Mouse (Mus musculus) thymus, adult 2 months (tissue): ENCODE measurements around the gene Agrp. TPM values are rescaled to one million over a fixed set of nuclear protein-coding genes. Genes with fewer than 3 reads are reported as not detected.
"Not testable (repeated sequence)": the region's sequence is repeated elsewhere in the genome, so short reads cannot be mapped to it uniquely, and the experiment has no call there.

Experiments used
- DNase-seq: peaks from one replicate; pipeline ENCODE4 v3.0.0; 2021
- H3K27ac ChIP-seq: fragments of 200-500 bp; 2 replicates; pipeline ENCODE4 v1.5.1; 2012; ENCODE audit warnings: low read length, control low read depth; ENCODE audit not compliant: control insufficient read depth, insufficient read depth
- H3K27me3 ChIP-seq: fragments of 200-500 bp; 2 replicates; pipeline ENCODE4 v1.6.1; 2012; ENCODE audit warnings: mild to moderate bottlenecking, low read length, moderate library complexity, mixed read lengths; ENCODE audit not compliant: control insufficient read depth, insufficient read depth
- H3K36me3 ChIP-seq: fragments of 200-500 bp; 2 replicates; pipeline ENCODE4 v1.6.1; 2012; ENCODE audit warnings: mild to moderate bottlenecking, low read length, moderate library complexity; ENCODE audit not compliant: control insufficient read depth, insufficient read depth
- H3K4me1 ChIP-seq: fragments of 200-500 bp; replicated peaks from 2 replicates; pipeline ENCODE4 v1.6.1; 2012; ENCODE audit warnings: low read length; ENCODE audit not compliant: control insufficient read depth, insufficient read depth
- H3K4me3 ChIP-seq: fragments of 200-500 bp; 2 replicates; pipeline ENCODE4 v1.5.1; 2012; ENCODE audit warnings: mild to moderate bottlenecking, low read length, control low read depth, moderate library complexity; ENCODE audit not compliant: control insufficient read depth, insufficient read depth
- CTCF ChIP-seq: fragments of 200-500 bp; IDR thresholded peaks from 2 replicates; pipeline ENCODE4 v1.5.1; 2012; ENCODE audit warnings: mild to moderate bottlenecking, control low read depth, low read length, moderate library complexity, borderline replicate concordance; ENCODE audit not compliant: control insufficient read depth, poor library complexity, insufficient read depth; ENCODE audit errors: extremely low read depth
- POLR2A ChIP-seq: fragments of 200-500 bp; IDR thresholded peaks from 2 replicates; pipeline ENCODE4 v1.6.1; 2012; ENCODE audit warnings: mild to moderate bottlenecking, low read length, control low read depth, moderate library complexity; ENCODE audit not compliant: control insufficient read depth, poor library complexity, insufficient read depth; ENCODE audit errors: extremely low read depth
- WGBS: fragments of 180-500 bp; shearing (Covaris S2); methylation state at CpG from one replicate; pipeline ENCODE4 v1.1.7; 2018; 5-methylcytosine and 5-hydroxymethylcytosine counted together
- polyA plus RNA-seq: library from polyadenylated mRNA; depleted of rRNA; stranded (reverse); fragments of >200 nt; gene quantifications from 2 replicates; pipeline ENCODE4 v1.2.3, GENCODE M21; 2012

Gene Agrp
- polyA plus RNA-seq, 1 experiment = 1.00 TPM

GRCm38 (mm10) chr8:105604804-105605381 lies 32.3 kb downstream of the Agrp start, which contains the start of gene Ripor1:
Ripor1 (plus strand) TSS chr8:105605255.
- TF ChIP-seq CTCF (peak; percentile 81), POLR2A (peak; percentile 90)
- Histone ChIP-seq H3K4me1 (peaks cover 30% of the 10 kb centered on the region), H3K4me3 (peak within 1 kb of the TSS; percentile 100), H3K27me3 (no peaks in the 10 kb centered on the region), H3K36me3 (no peaks in the 10 kb centered on the region), H3K27ac (peak within 1 kb of the TSS; percentile 95)
- peak; percentile 86 for DNase-seq
- under 1% methylated on average over 41 of the region's 42 CpGs for WGBS

DNA sequence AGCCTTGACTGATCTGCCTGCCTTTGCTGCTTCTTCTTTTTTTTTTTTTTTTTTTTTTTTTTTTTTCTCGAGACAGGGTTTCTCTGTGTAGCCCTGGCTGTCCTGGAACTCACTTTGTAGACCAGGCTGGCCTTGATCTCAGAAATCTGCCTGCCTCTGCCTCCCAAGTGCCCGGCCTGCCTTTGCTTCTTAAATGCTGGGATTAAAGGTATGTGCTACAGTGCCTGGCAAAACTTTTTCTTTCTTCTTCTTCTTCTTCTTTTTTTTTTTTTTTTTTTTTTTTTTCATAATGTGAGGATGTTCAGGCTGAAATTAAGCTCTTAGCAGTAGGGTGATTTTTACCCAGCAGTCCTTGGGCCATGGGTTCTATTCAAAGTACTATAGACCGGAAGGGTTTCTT lies 34.7 kb downstream of the Agrp start:
- not testable (repeated sequence) for DNase-seq, H3K36me3 ChIP-seq, H3K27me3 ChIP-seq, H3K4me3 ChIP-seq, H3K27ac ChIP-seq
- 73% methylated on average over 3 of the region's 3 CpGs for WGBS
- peaks cover 18% of the 10 kb centered on the region for H3K4me1 ChIP-seq

DNA sequence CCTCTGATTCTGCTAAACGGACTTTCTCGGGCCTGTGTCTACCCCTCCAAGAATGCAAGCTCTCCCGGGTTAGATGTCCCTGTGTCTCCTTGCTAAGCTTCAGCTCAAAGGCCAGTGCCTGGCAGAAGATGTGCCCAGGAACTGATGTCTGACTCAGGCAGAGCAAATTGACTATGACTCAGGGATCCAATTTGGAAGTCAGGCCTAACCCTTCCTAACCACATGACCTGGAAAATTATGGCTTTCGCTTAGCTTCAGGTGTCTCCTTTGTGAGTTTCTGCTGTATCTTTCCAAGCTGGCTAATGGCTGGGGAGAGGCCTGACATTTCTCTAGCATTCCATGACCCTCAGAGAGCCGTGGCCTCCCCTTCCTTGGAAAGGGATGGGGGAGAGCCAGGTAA lies 35.9 kb downstream of the Agrp start:
- Histone ChIP-seq H3K36me3 (no peaks in the 10 kb centered on the region), H3K27ac (no peak overlapping the region), H3K4me3 (no peak overlapping the region), H3K4me1 (peaks cover 15% of the 10 kb centered on the region), H3K27me3 (no peaks in the 10 kb centered on the region)
- DNase-seq = no peak
- no peak for TF ChIP-seq POLR2A
- TF ChIP-seq CTCF = no peak
- WGBS = 90% methylated on average over 5 of the region's 5 CpGs

- H3K4me1 ChIP-seq = peaks cover 10% of the 10 kb centered on the region
- WGBS = 97% methylated on average over 6 of the region's 6 CpGs
- no peaks in the 10 kb centered on the region for H3K36me3 ChIP-seq
- no peak overlapping the region for H3K27ac ChIP-seq
- DNase-seq = no peak
- H3K4me3 ChIP-seq = no peak overlapping the region
- H3K27me3 ChIP-seq = no peaks in the 10 kb centered on the region
- no peak for TF ChIP-seq CTCF
- TF ChIP-seq POLR2A = no peak
Observed at GRCm38 (mm10) chr8:105598777-105599176, 38.4 kb downstream of the Agrp start.

DNA sequence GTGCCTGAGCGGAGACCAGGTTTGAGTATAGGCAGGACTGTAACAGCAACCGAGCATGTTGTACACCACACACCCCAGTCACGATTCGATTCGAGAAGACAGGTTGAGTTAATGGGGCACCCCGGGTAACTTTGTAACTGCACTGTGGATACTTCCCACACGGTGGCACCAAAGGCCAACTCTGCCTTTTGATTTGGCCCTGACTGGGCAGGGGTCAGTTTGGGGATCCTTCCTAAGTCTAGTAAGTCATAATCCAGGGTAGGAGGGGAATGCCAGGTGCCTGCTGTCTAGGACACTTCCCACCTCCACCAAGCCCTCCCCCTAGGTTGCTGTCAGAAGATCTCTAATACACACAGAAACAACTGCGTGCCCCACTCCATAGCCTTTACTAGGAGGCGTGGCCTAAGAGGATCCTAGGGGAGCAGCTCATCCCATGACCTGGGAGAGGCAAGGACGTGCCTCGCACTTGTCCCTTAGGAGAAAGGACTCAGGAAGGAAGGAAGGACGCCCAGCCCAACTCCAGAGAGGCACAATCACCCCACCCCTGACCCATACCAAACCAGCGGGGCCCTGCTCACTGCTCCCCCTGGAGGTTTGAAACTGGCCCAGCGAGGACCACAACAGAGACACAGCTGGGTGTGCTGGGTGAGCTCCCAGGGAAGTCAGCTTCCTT lies 40.7 kb downstream of the Agrp start:
- H3K4me1 ChIP-seq = peaks cover 13% of the 10 kb centered on the region
- 3% methylated on average over 14 of the region's 14 CpGs for WGBS
- peak overlapping the region; percentile 47 for H3K4me3 ChIP-seq
- no peaks in the 10 kb centered on the region for H3K36me3 ChIP-seq
- no peaks in the 10 kb centered on the region for H3K27me3 ChIP-seq
- peak; percentile 83 for DNase-seq
- H3K27ac ChIP-seq = no peak overlapping the region
- 0 out of 2 replicates have a peak, but pooled peaks have one; percentile 17 for TF ChIP-seq POLR2A
- TF ChIP-seq CTCF = peak; percentile 95

GRCm38 (mm10) chr8:105594451-105595242 lies 42.5 kb downstream of the Agrp start:
- no peak for DNase-seq
- Histone ChIP-seq H3K4me1 (peaks cover 13% of the 10 kb centered on the region), H3K4me3 (no peak overlapping the region), H3K27me3 (no peaks in the 10 kb centered on the region), H3K27ac (no peak overlapping the region; the same call in 1 of the 2 replicates), H3K36me3 (no peaks in the 10 kb centered on the region)
- WGBS = 91% methylated on average over 18 of the region's 18 CpGs
- TF ChIP-seq CTCF = no peak
- no peak for TF ChIP-seq POLR2A

GRCm38 (mm10) chr8:105593859-105594258 lies 43.3 kb downstream of the Agrp start:
- no peak for DNase-seq
- no peak overlapping the region for H3K4me3 ChIP-seq
- 88% methylated on average over 15 of the region's 15 CpGs for WGBS
- H3K36me3 ChIP-seq = no peaks in the 10 kb centered on the region
- H3K4me1 ChIP-seq = peaks cover 13% of the 10 kb centered on the region
- H3K27ac ChIP-seq = no peak overlapping the region; the same call in 1 of the 2 replicates
- no peaks in the 10 kb centered on the region for H3K27me3 ChIP-seq
- TF ChIP-seq CTCF (no peak), POLR2A (no peak)
